Mouse (Mus musculus) adrenal gland, adult (tissue): Measurements from ENCODE around the gene 3830403N18Rik.
"Not testable (repeated sequence)": the region's sequence is repeated elsewhere in the genome, so short reads cannot be mapped to it uniquely, and the experiment has no call there.

ENCODE experiments used
- DNase-seq, 2 experiments: peaks; one replicate each; pipeline ENCODE4 v3.0.0; 2022 to 2023; ENCODE audit warnings: low spot score in 1 of 2; ENCODE audit not compliant: inconsistent age in 2 of 2

Gene 3830403N18Rik

DNA sequence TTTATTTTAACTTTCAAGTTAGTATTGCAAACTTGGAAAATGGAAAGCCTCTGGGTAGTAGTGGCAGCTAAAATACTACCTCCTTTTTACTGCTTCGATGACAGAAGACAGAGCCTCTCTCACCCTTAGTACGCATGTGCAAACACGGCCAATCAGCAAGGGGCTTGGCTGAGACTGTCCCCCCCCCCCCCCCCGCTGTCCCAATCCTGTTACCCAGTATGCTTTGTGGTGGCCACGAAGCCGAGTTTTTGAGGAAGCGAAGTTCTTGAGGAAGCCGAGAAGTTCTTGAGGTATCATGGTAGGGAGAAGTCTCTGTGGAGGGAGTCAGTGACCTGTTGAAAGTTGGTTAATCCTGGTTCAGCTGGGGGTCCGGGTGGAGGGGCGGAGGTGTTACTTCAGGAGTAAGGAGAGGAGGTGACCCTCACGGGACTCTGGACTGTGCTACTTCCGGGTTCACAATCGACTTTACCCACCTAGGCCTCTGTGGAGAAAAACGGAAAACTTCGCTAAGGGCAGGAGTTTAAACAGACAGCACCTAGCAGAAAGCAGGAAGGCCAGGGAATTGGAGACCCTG, at the start of gene 3830403N18Rik:
3830403N18Rik (plus strand) TSS at position 237 of the 574 bp plus-strand sequence.
- not testable (repeated sequence) for DNase-seq

DNA sequence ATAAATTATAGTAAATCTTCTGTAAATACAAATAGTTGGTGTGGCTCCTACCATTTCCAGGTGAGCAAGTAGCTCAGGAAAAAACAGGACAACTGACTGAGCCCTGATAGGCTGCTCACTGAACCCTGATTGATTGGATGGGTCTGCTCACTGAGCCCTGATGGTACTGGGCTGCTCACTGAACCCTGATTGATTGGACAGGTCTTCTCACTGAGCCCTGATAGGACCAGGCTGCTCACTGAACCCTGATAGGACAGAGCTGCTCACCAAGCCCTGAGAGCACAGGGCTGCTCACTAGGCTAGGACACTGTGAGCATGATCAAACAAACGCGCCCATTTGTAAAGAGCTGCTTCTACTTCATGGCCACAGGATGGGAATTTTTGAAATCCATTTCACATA, 15.0 kb downstream of the 3830403N18Rik start:
- no peak for DNase-seq

DNA sequence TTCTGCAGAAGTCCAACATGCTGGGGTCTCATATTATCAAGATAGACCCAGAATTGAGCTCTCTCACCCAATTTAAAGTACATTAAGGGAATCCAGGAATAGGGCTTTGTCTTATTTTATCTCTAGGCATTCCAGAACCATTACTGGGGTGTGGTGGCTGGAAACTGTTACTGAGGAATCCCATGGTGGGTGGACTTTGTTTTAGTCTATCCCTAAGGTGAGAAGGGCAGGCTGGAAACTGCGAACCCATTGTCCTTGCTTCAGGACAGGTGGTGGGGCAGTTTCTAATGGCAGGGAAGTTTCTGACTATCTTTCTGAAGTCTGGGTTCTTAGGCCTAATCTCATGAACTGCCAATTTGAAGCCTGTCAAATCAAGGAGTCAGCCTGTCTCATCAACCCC, 50.1 kb downstream of the 3830403N18Rik start:
- DNase-seq = not testable (repeated sequence)
